Mouse (Mus musculus) embryonic facial prominence, embryonic 14.5 days (tissue): ENCODE data around the gene Tnfsfm13. TPM values are rescaled to one million over a fixed set of nuclear protein-coding genes. Genes with fewer than 3 reads are reported as not detected.

Source experiments
- ATAC-seq: fragments of 200-750 bp; cut with Nextera tagmentation; 2 replicates; pipeline ENCODE4 v1.8.0; 2017; ENCODE audit warnings: low read depth, moderate number of reproducible peaks, moderate TSS enrichment
- DNase-seq: peaks from one replicate; pipeline ENCODE4 v3.0.0-alpha.2; 2015; ENCODE audit warnings: low spot score
- H3K27ac ChIP-seq: fragments of 300-500 bp; sonication (generic); replicated peaks from 2 replicates; pipeline ENCODE4 v1.5.1; 2014; ENCODE audit warnings: low read depth, mild to moderate bottlenecking, low read length, moderate library complexity
- H3K27me3 ChIP-seq: fragments of 300-500 bp; sonication (generic); replicated peaks from 2 replicates; pipeline ENCODE4 v1.6.1; 2014; ENCODE audit warnings: low read length; ENCODE audit not compliant: control insufficient read depth, insufficient read depth
- H3K36me3 ChIP-seq: fragments of 300-500 bp; sonication (generic); 2 replicates; pipeline ENCODE4 v1.6.1; 2014; ENCODE audit warnings: low read length, mixed read lengths; ENCODE audit not compliant: control insufficient read depth, insufficient read depth
- H3K4me1 ChIP-seq: fragments of 300-500 bp; sonication (generic); 2 replicates; pipeline ENCODE4 v1.6.1; 2014; ENCODE audit warnings: antibody characterized with exemption, low read length; ENCODE audit not compliant: control insufficient read depth, insufficient read depth
- H3K4me2 ChIP-seq: fragments of 300-500 bp; sonication (generic); 2 replicates; pipeline ENCODE4 v1.6.1; 2014; ENCODE audit warnings: low read depth, mild to moderate bottlenecking, low read length, moderate library complexity, mixed read lengths
- H3K4me3 ChIP-seq: fragments of 300-500 bp; sonication (generic); 2 replicates; pipeline ENCODE4 v1.5.1; 2014; ENCODE audit warnings: low read depth, mild to moderate bottlenecking, low read length
- H3K9ac ChIP-seq: fragments of 300-500 bp; sonication (generic); 2 replicates; pipeline ENCODE4 v1.6.1; 2014; ENCODE audit warnings: low read depth, mild to moderate bottlenecking, low read length, moderate library complexity, mixed read lengths
- H3K9me3 ChIP-seq: fragments of 300-500 bp; sonication (generic); 2 replicates; pipeline ENCODE4 v1.6.1; 2016; ENCODE audit warnings: low read length; ENCODE audit not compliant: control insufficient read depth
- WGBS: fragments of 180-500 bp; shearing (Covaris S2); extraction: QIAGEN DNeasy Blood & Tissue Kit; methylation state at CpG from one replicate; pipeline ENCODE4 v1.1.7; 2014; 5-methylcytosine and 5-hydroxymethylcytosine counted together
- polyA plus RNA-seq: library from polyadenylated mRNA; unstranded; fragments of >200 nt; fragmentation: Nextera tagmentation; extraction: Ambion mirVana; gene quantifications from 2 replicates; pipeline ENCODE4 v1.2.1, GENCODE M21; 2014

Tnfsfm13 gene
- polyA plus RNA-seq, 1 experiment from 2014 or later: 6.0 TPM

DNA sequence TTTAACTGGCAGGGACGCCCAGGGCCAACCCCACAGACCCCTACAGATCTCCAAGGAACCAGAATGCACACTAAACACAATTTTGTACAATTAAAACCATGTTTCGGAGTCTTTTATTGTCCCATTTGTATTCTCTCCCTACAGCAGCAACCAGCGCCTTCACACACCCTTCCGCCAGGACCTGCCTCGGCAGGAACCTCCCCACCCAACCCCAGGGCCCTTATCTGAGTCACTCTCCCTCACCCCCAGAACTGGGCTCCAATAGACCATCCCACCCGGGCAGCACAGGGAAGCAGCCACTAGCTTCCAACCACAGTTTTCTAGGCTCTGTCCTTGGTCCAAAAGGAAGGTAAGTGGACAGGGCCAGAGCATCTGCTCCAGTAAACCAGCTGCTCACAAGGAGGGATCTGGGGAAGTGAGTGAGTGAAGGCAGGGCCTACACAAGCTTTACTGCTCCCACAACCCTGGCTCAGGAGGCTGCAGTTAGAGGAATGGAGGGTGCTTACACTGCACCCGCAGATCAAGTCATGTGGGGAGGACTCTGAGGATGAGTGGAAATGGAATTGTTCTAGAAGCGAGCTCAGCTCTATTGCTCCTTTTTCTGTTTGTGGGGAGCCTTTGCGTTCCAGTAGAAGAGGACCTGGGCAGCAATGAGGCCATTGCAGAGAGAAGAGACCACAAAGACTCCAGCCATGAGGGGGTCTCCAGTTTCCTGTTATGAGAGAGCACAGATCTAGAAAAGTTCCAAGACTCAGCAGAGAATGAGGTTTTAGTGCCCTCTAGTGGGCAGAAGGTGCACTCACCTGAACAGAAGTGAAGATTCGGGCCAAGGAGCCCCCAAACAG lies 39.1 kb downstream of the Tnfsfm13 start:
- Histone ChIP-seq H3K9ac (peak overlapping the region; percentile 19; the same call in 1 of the 2 replicates), H3K9me3 (no peaks in the 10 kb centered on the region), H3K27me3 (no peaks in the 10 kb centered on the region), H3K36me3 (peaks cover 61% of the 10 kb centered on the region), H3K4me1 (no peaks in the 10 kb centered on the region), H3K27ac (peak overlapping the region; percentile 65), H3K4me2 (peak overlapping the region; percentile 19; the same call in 1 of the 2 replicates), H3K4me3 (no peak overlapping the region)
- DNase-seq (peak; percentile 76), ATAC-seq (no peak)
- WGBS: 75% methylated on average over 10 of the region's 10 CpGs

DNA sequence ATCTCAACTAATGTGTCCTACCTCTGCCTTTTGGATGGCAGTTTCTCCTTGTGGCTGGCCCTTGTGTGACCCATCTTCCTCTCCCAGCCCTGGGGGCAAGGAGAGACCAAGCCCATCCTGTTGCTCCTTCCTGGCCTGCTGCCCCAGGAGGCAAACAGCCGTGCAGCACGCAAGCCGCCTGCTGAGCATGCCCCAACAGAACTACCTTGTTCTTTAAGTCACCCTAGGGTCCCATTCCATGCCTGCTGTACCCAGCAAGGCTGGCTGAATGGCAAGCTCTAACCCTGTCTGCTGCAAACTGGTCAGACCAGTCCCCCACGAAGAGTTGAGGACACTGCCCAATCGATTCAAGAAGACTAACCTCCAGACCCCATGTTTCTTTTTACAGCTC lies 39.8 kb downstream of the Tnfsfm13 start:
- Histone ChIP-seq H3K4me1 (no peaks in the 10 kb centered on the region), H3K9ac (0 out of 2 replicates have a peak overlapping the region, but pooled peaks have one; percentile 19), H3K4me3 (no peak overlapping the region), H3K4me2 (peak overlapping the region; percentile 19; the same call in 1 of the 2 replicates), H3K9me3 (no peaks in the 10 kb centered on the region), H3K36me3 (peaks cover 68% of the 10 kb centered on the region), H3K27me3 (no peaks in the 10 kb centered on the region), H3K27ac (no peak overlapping the region)
- 47% methylated on average over 5 of the region's 5 CpGs for WGBS
- ATAC-seq (no peak), DNase-seq (no peak)

DNA sequence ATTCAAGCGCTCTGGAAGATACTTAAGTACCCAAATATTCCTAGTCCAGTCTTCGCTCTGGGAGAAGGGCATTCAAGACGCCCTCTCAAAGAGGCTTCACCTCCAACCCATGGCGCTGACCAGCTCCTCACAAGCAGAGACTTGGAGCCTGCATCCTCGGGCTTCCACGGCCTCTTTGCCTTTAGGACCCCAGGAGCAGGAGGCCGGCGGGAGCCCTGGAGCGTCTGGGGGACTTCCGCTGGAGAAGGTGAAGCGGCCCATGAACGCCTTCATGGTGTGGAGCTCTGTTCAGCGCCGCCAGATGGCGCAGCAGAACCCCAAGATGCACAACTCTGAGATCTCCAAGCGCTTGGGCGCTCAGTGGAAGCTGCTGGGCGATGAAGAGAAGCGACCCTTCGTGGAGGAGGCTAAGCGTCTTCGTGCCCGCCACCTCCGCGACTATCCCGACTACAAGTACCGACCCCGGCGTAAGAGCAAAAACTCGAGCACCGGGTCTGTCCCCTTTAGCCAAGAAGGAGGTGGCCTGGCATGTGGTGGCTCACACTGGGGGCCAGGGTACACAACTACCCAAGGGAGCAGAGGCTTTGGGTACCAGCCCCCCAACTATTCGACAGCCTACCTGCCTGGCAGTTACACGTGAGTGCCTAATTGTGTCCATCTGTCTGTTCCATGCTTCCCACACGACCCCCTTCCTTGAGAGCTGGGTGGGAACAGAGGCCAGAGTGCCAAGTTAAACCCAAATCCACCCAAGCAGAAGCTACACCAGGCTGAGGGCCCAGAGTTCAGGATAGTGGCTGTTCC lies 40.4 kb downstream of the Tnfsfm13 start, which contains the start of gene Sox15:
Sox15 (plus strand) TSS at position 51 of the 801 bp plus-strand sequence.
- DNase-seq (peak; percentile 85), ATAC-seq (peak; percentile 74; the same call in 1 of the 2 replicates)
- no peaks in the 10 kb centered on the region for H3K4me1 ChIP-seq
- peak within 1 kb of the TSS; percentile 36 for H3K4me2 ChIP-seq
- no peaks in the 10 kb centered on the region for H3K9me3 ChIP-seq
- H3K4me3 ChIP-seq: no peak within 1 kb of the TSS
- H3K36me3 ChIP-seq: peaks cover 74% of the 10 kb centered on the region
- WGBS: 22% methylated on average over 29 of the region's 34 CpGs
- peak within 1 kb of the TSS; percentile 19; the same call in 1 of the 2 replicates for H3K9ac ChIP-seq
- no peaks in the 10 kb centered on the region for H3K27me3 ChIP-seq
- peak within 1 kb of the TSS; percentile 49; the same call in 1 of the 2 replicates for H3K27ac ChIP-seq

DNA sequence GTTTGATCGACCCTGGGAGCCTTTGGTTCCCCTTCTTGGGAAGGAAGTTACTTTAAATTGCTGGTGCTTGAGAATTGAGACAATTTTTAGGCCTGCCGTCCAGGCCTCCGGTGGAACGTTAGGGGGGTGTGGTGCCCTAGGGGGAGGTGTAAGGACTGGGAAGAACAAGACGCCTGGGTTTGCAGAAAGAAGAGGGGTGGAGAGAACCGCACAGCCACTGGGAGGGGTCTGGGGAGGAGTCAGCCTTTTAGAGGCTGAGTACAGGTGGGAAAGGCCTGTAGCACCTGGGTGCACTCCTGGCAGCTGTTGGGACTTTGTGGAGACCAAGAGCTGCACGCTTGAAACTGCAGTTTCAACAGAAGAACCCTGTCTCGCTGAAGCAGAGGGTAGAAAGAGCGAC lies 41.1 kb downstream of the Tnfsfm13 start:
- Histone ChIP-seq H3K9me3 (no peaks in the 10 kb centered on the region), H3K4me2 (no peak overlapping the region), H3K4me3 (no peak overlapping the region), H3K27ac (peak overlapping the region; percentile 49; the same call in 1 of the 2 replicates), H3K9ac (peak overlapping the region; percentile 11; the same call in 1 of the 2 replicates), H3K36me3 (peaks cover 77% of the 10 kb centered on the region), H3K27me3 (no peaks in the 10 kb centered on the region), H3K4me1 (no peaks in the 10 kb centered on the region)
- DNase-seq (peak; percentile 32), ATAC-seq (peak; percentile 27; the same call in 1 of the 2 replicates)
- WGBS: 33% methylated on average over 9 of the region's 9 CpGs

DNA sequence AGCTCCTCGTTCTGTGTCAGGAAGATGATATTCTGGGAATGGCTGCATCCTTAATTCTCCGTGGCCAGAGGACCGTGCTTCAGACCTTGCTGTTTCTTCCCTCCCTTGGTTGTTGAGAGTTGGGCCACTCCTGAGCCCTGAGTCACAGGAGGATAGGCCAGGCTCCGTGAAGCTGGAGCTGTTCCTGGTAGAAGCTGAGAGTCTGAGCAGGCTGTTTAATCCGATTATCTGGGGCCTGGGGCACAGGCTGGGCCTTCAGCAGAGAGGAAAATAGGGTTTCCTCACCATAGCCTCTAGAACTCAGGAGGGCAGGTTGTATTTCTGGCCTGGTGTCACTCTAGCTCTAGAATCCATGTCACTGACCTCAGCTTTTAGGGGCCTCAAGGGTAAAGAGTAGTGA lies 42.5 kb downstream of the Tnfsfm13 start:
- Histone ChIP-seq H3K4me2 (no peak overlapping the region), H3K9ac (peak overlapping the region; percentile 30; the same call in 1 of the 2 replicates), H3K9me3 (no peaks in the 10 kb centered on the region), H3K27me3 (no peaks in the 10 kb centered on the region), H3K36me3 (peaks cover 80% of the 10 kb centered on the region), H3K27ac (no peak overlapping the region), H3K4me3 (no peak overlapping the region), H3K4me1 (no peaks in the 10 kb centered on the region)
- no peak; the same call in 1 of the 2 replicates for ATAC-seq
- 60% methylated on average over 5 of the region's 5 CpGs for WGBS
- no peak for DNase-seq

DNA sequence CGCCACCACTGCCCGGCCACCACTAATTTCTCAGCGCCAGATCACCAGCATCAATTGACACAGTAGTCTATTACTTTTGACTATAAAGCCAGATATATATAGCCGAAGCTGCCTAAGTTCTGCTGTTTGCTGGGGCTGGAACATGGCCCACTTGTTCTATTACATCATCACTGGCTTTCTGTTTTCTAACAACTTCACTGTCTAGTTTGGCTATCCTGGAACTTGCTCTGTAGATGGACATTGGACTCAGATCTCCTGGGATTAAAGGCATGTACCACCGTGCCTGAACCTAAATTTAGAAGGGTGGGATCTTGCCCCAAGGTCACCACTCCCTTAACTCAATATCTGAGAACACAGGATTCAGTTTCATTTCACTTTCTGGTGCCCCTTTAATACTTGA lies 50.0 kb downstream of the Tnfsfm13 start:
- Histone ChIP-seq H3K4me2 (no peak overlapping the region), H3K9ac (no peak overlapping the region)

DNA sequence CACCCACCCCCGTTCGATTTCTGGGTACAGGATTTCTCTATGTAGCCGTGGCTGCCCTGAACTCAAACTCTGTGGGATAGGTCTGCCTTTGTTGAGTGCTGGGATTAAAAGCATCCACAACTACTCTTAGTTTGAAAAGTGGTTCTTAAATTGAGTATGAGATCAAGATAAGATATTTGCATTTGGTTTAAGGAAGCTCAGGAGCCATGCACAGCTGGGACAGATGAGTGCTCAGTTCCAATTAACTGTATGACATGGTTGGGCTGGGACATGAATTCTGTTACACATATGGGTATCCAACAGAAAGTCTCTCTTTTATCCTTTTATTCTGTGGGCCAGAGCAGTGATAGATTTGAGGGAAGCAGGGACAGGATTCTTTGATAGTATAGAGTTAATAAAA lies 60.4 kb downstream of the Tnfsfm13 start:
- Histone ChIP-seq H3K27ac (no peak overlapping the region), H3K9me3 (no peaks in the 10 kb centered on the region), H3K4me2 (peak overlapping the region; percentile 89), H3K4me3 (no peak overlapping the region), H3K4me1 (peaks cover 25% of the 10 kb centered on the region), H3K36me3 (peaks cover 34% of the 10 kb centered on the region), H3K9ac (no peak overlapping the region), H3K27me3 (no peaks in the 10 kb centered on the region)
- no peak for ATAC-seq
- 80% methylated on average over 3 of the region's 3 CpGs for WGBS
- DNase-seq: no peak

More for the DNA sequence above, 50.0 kb downstream of the Tnfsfm13 start:
- DNase-seq: no peak
- 89% methylated on average over 5 of the region's 5 CpGs for WGBS
- no peaks in the 10 kb centered on the region for H3K27me3 ChIP-seq
- peaks cover 96% of the 10 kb centered on the region for H3K36me3 ChIP-seq
- no peaks in the 10 kb centered on the region for H3K9me3 ChIP-seq
- no peak overlapping the region for H3K4me3 ChIP-seq
- no peak overlapping the region for H3K27ac ChIP-seq
- ATAC-seq: no peak
- H3K4me1 ChIP-seq: no peaks in the 10 kb centered on the region

DNA sequence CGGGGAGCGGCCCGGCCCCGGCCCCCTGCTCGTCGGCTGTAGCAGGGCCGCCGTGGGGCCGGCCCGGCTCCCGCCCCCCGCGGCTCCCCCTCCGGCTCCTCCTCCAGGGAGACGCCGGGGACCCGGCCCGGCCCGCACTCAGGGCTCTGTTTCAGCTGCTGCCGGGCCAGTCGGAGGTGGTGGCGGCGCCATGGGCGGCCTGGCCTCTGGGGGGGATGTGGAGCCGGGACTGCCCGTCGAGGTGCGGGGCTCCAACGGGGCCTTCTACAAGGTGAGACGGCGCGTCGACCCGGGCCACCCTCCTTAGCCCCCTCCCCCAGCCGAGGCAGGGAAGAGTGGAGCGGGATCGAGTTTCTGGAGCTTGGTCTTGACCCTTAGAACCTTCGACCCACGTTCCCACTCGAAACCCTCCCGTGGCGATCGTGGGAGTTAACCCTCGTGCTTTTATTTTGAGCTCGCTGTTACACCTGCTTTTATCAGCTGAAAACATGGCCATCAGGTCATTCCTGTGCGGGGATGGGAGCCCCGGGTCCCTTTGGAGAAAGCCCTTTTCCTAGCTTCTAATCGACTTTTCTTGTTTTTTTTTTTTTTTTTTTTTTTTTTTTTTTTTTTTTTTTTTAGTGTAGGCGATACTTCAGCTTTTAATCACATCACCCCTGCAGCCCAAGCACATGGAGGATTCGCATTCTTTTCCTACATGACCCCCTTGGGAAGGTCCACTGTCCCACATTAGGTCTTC lies 62.6 kb downstream of the Tnfsfm13 start:
- Histone ChIP-seq H3K4me3 (peak overlapping the region; percentile 91), H3K4me2 (peak overlapping the region; percentile 89), H3K9me3 (no peaks in the 10 kb centered on the region), H3K4me1 (peaks cover 25% of the 10 kb centered on the region), H3K9ac (peak overlapping the region; percentile 96), H3K27ac (peak overlapping the region; percentile 95), H3K27me3 (no peaks in the 10 kb centered on the region), H3K36me3 (peaks cover 18% of the 10 kb centered on the region)
- peak; percentile 66 for ATAC-seq
- DNase-seq: peak; percentile 67
- WGBS: under 1% methylated on average over 12 of the region's 50 CpGs
